Mouse (Mus musculus) C2C12 (cell line): ENCODE results near the gene Chkb. TPM values are rescaled to one million over a fixed set of nuclear protein-coding genes. Genes with fewer than 3 reads are reported as not detected.

Experiments
- H3K27me3 ChIP-seq: one replicate; pipeline ENCODE4 v1.6.1; 2011; ENCODE audit not compliant: control insufficient read depth, insufficient read depth, insufficient read length
- H3K36me3 ChIP-seq: one replicate; pipeline ENCODE4 v1.6.1; 2011; ENCODE audit not compliant: control insufficient read depth, insufficient read depth
- H3K4me3 ChIP-seq: one replicate; pipeline ENCODE4 v1.5.1; 2011; ENCODE audit warnings: mild to moderate bottlenecking, control low read depth; ENCODE audit not compliant: poor library complexity, insufficient read depth, severe bottlenecking
- H3K79me2 ChIP-seq: one replicate; pipeline ENCODE4 v1.6.1; 2011; ENCODE audit not compliant: control insufficient read depth, insufficient read depth
- H3K79me3 ChIP-seq: one replicate; pipeline ENCODE4 v1.6.1; 2011; ENCODE audit warnings: low read depth, control low read depth
- H3ac ChIP-seq: one replicate; pipeline ENCODE3; 2011; ENCODE audit warnings: low read depth; ENCODE audit not compliant: control insufficient read depth, insufficient read length
- CEBPB ChIP-seq: IDR thresholded peaks from one replicate; pipeline ENCODE4 v1.6.1; 2011; ENCODE audit warnings: low read depth, mild to moderate bottlenecking, control low read depth, moderate library complexity
- CTCF ChIP-seq: IDR thresholded peaks from one replicate; pipeline ENCODE4 v1.5.1; 2011; ENCODE audit not compliant: control insufficient read depth, insufficient read depth, insufficient read length
- FOSL1 ChIP-seq: IDR thresholded peaks from one replicate; pipeline ENCODE4 v1.8.0; 2011; ENCODE audit warnings: mild to moderate bottlenecking, low read length; ENCODE audit not compliant: poor library complexity, insufficient read depth, severe bottlenecking
- MAX ChIP-seq: IDR thresholded peaks from one replicate; pipeline ENCODE4 v1.6.1; 2011; ENCODE audit warnings: mild to moderate bottlenecking, control low read depth
- MYOD1 ChIP-seq: IDR thresholded peaks from one replicate; pipeline ENCODE4 v1.6.1; 2011; ENCODE audit warnings: low read depth; ENCODE audit not compliant: control insufficient read depth, insufficient read length
- MYOG ChIP-seq: IDR thresholded peaks from one replicate; pipeline ENCODE4 v1.6.1; 2011; ENCODE audit not compliant: control insufficient read depth, insufficient read length; ENCODE audit errors: extremely low read depth
- USF1 ChIP-seq: IDR thresholded peaks from one replicate; pipeline ENCODE4 v1.6.1; 2011; ENCODE audit warnings: low read depth, mild to moderate bottlenecking, control low read depth, moderate library complexity
- polyA plus RNA-seq: library from polyadenylated mRNA; unstranded; fragments of >200 nt; fragmentation: generic; extraction: Trizol; gene quantifications from one replicate; pipeline ENCODE4 v1.2.1, GENCODE M21; 2012; ENCODE audit warnings: missing spikeins

Gene Chkb
- polyA plus RNA-seq, 1 experiment: 47.1 TPM

GRCm38 (mm10) chr15:89459821-89460220 is 30.1 kb upstream of the Chkb start:
- no peaks in the 10 kb centered on the region for H3K79me2 ChIP-seq
- peaks cover 75% of the 10 kb centered on the region for H3K27me3 ChIP-seq
- H3K36me3 ChIP-seq: no peaks in the 10 kb centered on the region
- H3K79me3 ChIP-seq: no peaks in the 10 kb centered on the region
- no peak overlapping the region for H3K4me3 ChIP-seq
- H3ac ChIP-seq: no peak overlapping the region
- TF ChIP-seq FOSL1 (no peak), MYOG (no peak), CEBPB (no peak), USF1 (no peak)

DNA sequence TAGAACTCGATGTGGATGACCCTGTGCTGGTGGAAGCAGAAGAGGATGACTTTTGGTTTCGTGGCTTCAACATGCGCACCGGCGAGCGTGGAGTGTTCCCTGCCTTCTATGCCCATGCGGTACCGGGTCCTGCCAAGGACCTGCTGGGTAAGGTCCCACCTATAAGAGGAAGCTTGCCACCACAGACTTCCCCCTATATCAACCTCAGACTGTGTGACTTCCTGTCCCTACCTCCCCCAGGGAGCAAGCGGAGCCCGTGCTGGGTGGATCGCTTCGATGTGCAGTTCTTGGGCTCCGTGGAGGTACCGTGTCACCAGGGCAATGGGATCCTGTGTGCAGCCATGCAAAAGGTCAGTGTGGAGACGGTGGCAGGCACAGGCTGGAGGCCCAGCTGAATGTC is 29.2 kb upstream of the Chkb start:
- TF ChIP-seq USF1 (no peak), CEBPB (no peak), MYOD1 (no peak), MYOG (no peak), MAX (no peak), FOSL1 (no peak), CTCF (no peak)
- no peak overlapping the region for H3K4me3 ChIP-seq
- H3K36me3 ChIP-seq: no peaks in the 10 kb centered on the region
- H3K79me2 ChIP-seq: no peaks in the 10 kb centered on the region
- H3ac ChIP-seq: no peak overlapping the region
- peaks cover 76% of the 10 kb centered on the region for H3K27me3 ChIP-seq
- H3K79me3 ChIP-seq: no peaks in the 10 kb centered on the region

GRCm38 (mm10) chr15:89455642-89456041 is 25.9 kb upstream of the Chkb start:
- TF ChIP-seq MYOD1 (no peak), CTCF (no peak), USF1 (no peak), MYOG (no peak), MAX (no peak)
- H3K36me3 ChIP-seq: no peaks in the 10 kb centered on the region
- H3K27me3 ChIP-seq: peaks cover 78% of the 10 kb centered on the region
- no peaks in the 10 kb centered on the region for H3K79me3 ChIP-seq
- H3K4me3 ChIP-seq: no peak overlapping the region
- no peaks in the 10 kb centered on the region for H3K79me2 ChIP-seq
- H3ac ChIP-seq: no peak overlapping the region

- Histone ChIP-seq H3K4me3 (no peak overlapping the region), H3K27me3 (peaks cover 79% of the 10 kb centered on the region), H3K36me3 (no peaks in the 10 kb centered on the region), H3K79me2 (no peaks in the 10 kb centered on the region), H3ac (no peak overlapping the region), H3K79me3 (no peaks in the 10 kb centered on the region)
- TF ChIP-seq CTCF: no peak
- TF ChIP-seq MYOD1: no peak
- no peak for TF ChIP-seq FOSL1
- no peak for TF ChIP-seq CEBPB
- no peak for TF ChIP-seq USF1
- no peak for TF ChIP-seq MYOG
- TF ChIP-seq MAX: no peak
These were observed 25.1 kb upstream of the Chkb start for GRCm38 (mm10) chr15:89454857-89455256.

DNA sequence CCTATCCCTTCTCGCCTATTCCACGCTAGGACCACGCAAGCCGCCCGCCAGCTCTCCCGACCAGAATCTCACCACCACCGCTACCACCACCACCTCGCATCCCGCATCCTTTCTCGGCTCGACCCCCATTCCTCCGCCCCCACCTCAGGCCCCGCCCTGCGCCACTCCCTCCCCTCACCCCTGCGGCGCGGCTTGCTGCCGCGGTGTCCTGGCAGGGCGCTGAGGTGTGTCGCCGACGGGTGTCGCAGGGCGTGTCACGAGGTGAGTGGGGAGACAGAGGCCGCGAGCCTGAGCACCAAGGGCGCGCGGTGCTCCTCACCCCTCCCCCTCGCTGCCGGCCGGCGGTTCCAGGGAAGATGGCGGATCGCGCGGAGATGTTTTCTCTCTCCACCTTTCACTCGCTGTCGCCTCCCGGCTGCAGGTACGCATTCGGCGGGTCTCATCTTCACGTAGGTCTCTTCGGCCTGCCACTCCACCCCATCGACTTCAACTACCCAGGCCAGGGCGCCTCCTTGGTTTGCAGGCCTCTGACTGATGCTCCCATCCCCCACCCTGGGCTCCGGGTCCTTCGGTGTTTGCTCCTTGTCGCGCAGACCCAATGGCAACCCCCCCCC is 24.3 kb upstream of the Chkb start, which contains the start of gene Mapk8ip2:
TSS of gene Mapk8ip2 (plus strand) at position 49 of the 614 bp plus-strand sequence.
- H3K4me3 ChIP-seq: no peak within 1 kb of the TSS
- no peaks in the 10 kb centered on the region for H3K79me2 ChIP-seq
- TF ChIP-seq CEBPB (no peak), MYOG (no peak), USF1 (no peak), FOSL1 (no peak)
- H3K27me3 ChIP-seq: peaks cover 78% of the 10 kb centered on the region
- H3ac ChIP-seq: no peak within 1 kb of the TSS
- no peaks in the 10 kb centered on the region for H3K36me3 ChIP-seq
- no peaks in the 10 kb centered on the region for H3K79me3 ChIP-seq
